Mouse (Mus musculus): ENCODE data around the gene Tia1.

GRCm38 (mm10) chr6:86439119-86439496, 35.1 kb downstream of the Tia1 start:
- TF ChIP-seq CTCF (IDR thresholded peaks at IDR 0.05; ENCODE audit: low read depth) (no peak), EP300 (IDR thresholded peaks at IDR 0.05; ENCODE audit: low read depth) (no peak)
